Mouse (Mus musculus): ENCODE results near the gene Tubb4b. TPM values are rescaled to one million over a fixed set of nuclear protein-coding genes. Genes with fewer than 3 reads are reported as not detected.
A peak's percentile ranks its signal among the peaks of the same experiment; 100 is the strongest.

Tubb4b gene
- polyA plus RNA-seq, 2 experiments = 561 to 676 TPM

GRCm38 (mm10) chr2:25180973-25181890 is 43.3 kb downstream of the Tubb4b start:
- no peak for DNase-seq (ENCODE audit: low read depth in 3 of 3, low spot score in 3 of 3)

GRCm38 (mm10) chr2:25180478-25180903 is 44.0 kb downstream of the Tubb4b start, which contains the start of gene Nrarp:
Nrarp (plus strand) TSS chr2:25180758.
- Histone ChIP-seq H3K9me3 (ENCODE audit: control insufficient read depth, low read length) (no peaks in the 10 kb centered on the region), H3K36me3 (replicated peaks; ENCODE audit: control insufficient read depth, insufficient read depth, low read depth) (no peaks in the 10 kb centered on the region), H3K27me3 (ENCODE audit: control insufficient read depth, insufficient read depth, low read length) (peaks cover 16% of the 10 kb centered on the region), H3K9ac (replicated peaks) (peak within 1 kb of the TSS; percentile 72), H3K4me2 (ENCODE audit: low read depth) (peak within 1 kb of the TSS; percentile 90), H3K27ac (peak within 1 kb of the TSS; percentile 62), H3K4me3 (ENCODE audit: insufficient read depth in 1 of 2, low read depth in 2 of 2, low read length in 2 of 2) (peak within 1 kb of the TSS; percentile 55 to 68), H3K4me1 (replicated peaks; ENCODE audit: control insufficient read depth in 2 of 2, insufficient read depth in 2 of 2, low read length in 1 of 2) (peaks cover 3 to 20% of the 10 kb centered on the region in 2 experiments)
- TF ChIP-seq EP300 (IDR thresholded peaks at IDR 0.05; ENCODE audit: low read depth) (no peak), CTCF (IDR thresholded peaks at IDR 0.05; ENCODE audit: low read depth) (peak; percentile 65)
- ATAC-seq (ENCODE audit: insufficient read depth) (peak; percentile 81), DNase-seq (ENCODE audit: low read depth in 3 of 3, low spot score in 3 of 3) (peak in 1 of 3 experiments; percentile 71)
- under 1% methylated on average over 35 of the region's 35 CpGs for WGBS (ENCODE audit: insufficient replicate concordance)

More at GRCm38 (mm10) chr2:25180973-25181890, 43.3 kb downstream of the Tubb4b start:
- peaks cover 0 to 15% of the 10 kb centered on the region in 2 experiments; a peak in 3 of 4 replicates for H3K4me1 ChIP-seq (replicated peaks; ENCODE audit: control insufficient read depth in 2 of 2, insufficient read depth in 2 of 2, low read length in 1 of 2)
- peak overlapping the region; percentile 72 for H3K9ac ChIP-seq (replicated peaks)
- TF ChIP-seq CTCF (IDR thresholded peaks at IDR 0.05; ENCODE audit: low read depth) = peak; percentile 21; the same call in 1 of the 2 replicates
- TF ChIP-seq EP300 (IDR thresholded peaks at IDR 0.05; ENCODE audit: low read depth) = no peak
- H3K9me3 ChIP-seq (ENCODE audit: control insufficient read depth, low read length) = no peaks in the 10 kb centered on the region
- peaks cover 20% of the 10 kb centered on the region for H3K27me3 ChIP-seq (ENCODE audit: control insufficient read depth, insufficient read depth, low read length)
- peak; percentile 82 for ATAC-seq (ENCODE audit: insufficient read depth)
- H3K27ac ChIP-seq = peak overlapping the region; percentile 62
- no peaks in the 10 kb centered on the region for H3K36me3 ChIP-seq (replicated peaks; ENCODE audit: control insufficient read depth, insufficient read depth, low read depth)
- WGBS (ENCODE audit: insufficient replicate concordance) = under 1% methylated on average over 100 of the region's 100 CpGs
- H3K4me3 ChIP-seq (ENCODE audit: insufficient read depth in 1 of 2, low read depth in 2 of 2, low read length in 2 of 2) = peak overlapping the region; percentile 55 to 68
- peak overlapping the region; percentile 90 for H3K4me2 ChIP-seq (ENCODE audit: low read depth)

GRCm38 (mm10) chr2:25179566-25180217 is 44.8 kb downstream of the Tubb4b start:
- peaks cover 12% of the 10 kb centered on the region for H3K27me3 ChIP-seq (ENCODE audit: control insufficient read depth, insufficient read depth, low read length)
- no peak overlapping the region for H3K9ac ChIP-seq (replicated peaks)
- H3K36me3 ChIP-seq (replicated peaks; ENCODE audit: control insufficient read depth, insufficient read depth, low read depth) = no peaks in the 10 kb centered on the region
- no peaks in the 10 kb centered on the region for H3K9me3 ChIP-seq (ENCODE audit: control insufficient read depth, low read length)
- peak overlapping the region; percentile 90 for H3K4me2 ChIP-seq (ENCODE audit: low read depth)
- TF ChIP-seq EP300 (IDR thresholded peaks at IDR 0.05; ENCODE audit: low read depth) (no peak), CTCF (IDR thresholded peaks at IDR 0.05; ENCODE audit: low read depth) (no peak)
- DNase-seq (ENCODE audit: low read depth in 3 of 3, low spot score in 3 of 3) = no peak
- WGBS (ENCODE audit: insufficient replicate concordance) = 61% methylated on average over 15 of the region's 15 CpGs
- peaks cover 11 to 26% of the 10 kb centered on the region in 2 experiments for H3K4me1 ChIP-seq (replicated peaks; ENCODE audit: control insufficient read depth in 2 of 2, insufficient read depth in 2 of 2, low read length in 1 of 2)
- H3K27ac ChIP-seq = no peak overlapping the region
- no peak for ATAC-seq (ENCODE audit: insufficient read depth)
- H3K4me3 ChIP-seq (ENCODE audit: insufficient read depth in 1 of 2, low read depth in 2 of 2, low read length in 2 of 2) = no peak overlapping the region

GRCm38 (mm10) chr2:25178285-25178972 is 46.1 kb downstream of the Tubb4b start:
- DNase-seq (ENCODE audit: low read depth in 3 of 3, low spot score in 3 of 3) (no peak), ATAC-seq (ENCODE audit: insufficient read depth) (no peak)
- peaks cover 16 to 37% of the 10 kb centered on the region in 2 experiments for H3K4me1 ChIP-seq (replicated peaks; ENCODE audit: control insufficient read depth in 2 of 2, insufficient read depth in 2 of 2, low read length in 1 of 2)
- H3K4me3 ChIP-seq (ENCODE audit: insufficient read depth in 1 of 2, low read depth in 2 of 2, low read length in 2 of 2) = no peak overlapping the region
- 36% methylated on average over 10 of the region's 10 CpGs for WGBS (ENCODE audit: insufficient replicate concordance)
- H3K36me3 ChIP-seq (replicated peaks; ENCODE audit: control insufficient read depth, insufficient read depth, low read depth) = no peaks in the 10 kb centered on the region
- peaks cover 10% of the 10 kb centered on the region; the same call in 1 of the 2 replicates for H3K27me3 ChIP-seq (ENCODE audit: control insufficient read depth, insufficient read depth, low read length)
- no peak for TF ChIP-seq CTCF (IDR thresholded peaks at IDR 0.05; ENCODE audit: low read depth)
- no peak for TF ChIP-seq EP300 (IDR thresholded peaks at IDR 0.05; ENCODE audit: low read depth)
- H3K4me2 ChIP-seq (ENCODE audit: low read depth) = no peak overlapping the region
- H3K9ac ChIP-seq (replicated peaks) = no peak overlapping the region
- no peaks in the 10 kb centered on the region for H3K9me3 ChIP-seq (ENCODE audit: control insufficient read depth, low read length)
- no peak overlapping the region for H3K27ac ChIP-seq
